Mouse (Mus musculus) heart, adult 2 months (tissue): ENCODE results near the gene Adcy6. TPM values are rescaled to one million over a fixed set of nuclear protein-coding genes. Genes with fewer than 3 reads are reported as not detected.

ENCODE experiments used
- DNase-seq, 2 experiments: peaks; one replicate each; pipeline ENCODE4 v3.0.0; 2021
- H3K27ac ChIP-seq: fragments of 200-600 bp; 2 replicates; pipeline ENCODE4 v1.8.1; 2022
- H3K27me3 ChIP-seq: fragments of 200-500 bp; 2 replicates; pipeline ENCODE4 v1.6.1; 2012; ENCODE audit warnings: mild to moderate bottlenecking, low read length, inconsistent platforms, mixed read lengths; ENCODE audit not compliant: control insufficient read depth, insufficient read depth
- H3K36me3 ChIP-seq: fragments of 200-500 bp; 2 replicates; pipeline ENCODE4 v1.6.1; 2012; ENCODE audit warnings: low read length, inconsistent platforms; ENCODE audit not compliant: control insufficient read depth, insufficient read depth
- H3K4me1 ChIP-seq: fragments of 200-500 bp; 2 replicates; pipeline ENCODE4 v1.6.1; 2011; ENCODE audit warnings: low read length; ENCODE audit not compliant: control insufficient read depth, insufficient read depth
- H3K4me3 ChIP-seq: fragments of 200-600 bp; 2 replicates; pipeline ENCODE4 v1.8.1; 2022
- H3K79me2 ChIP-seq: fragments of 200-500 bp; replicated peaks from 2 replicates; pipeline ENCODE4 v1.6.1; 2012; ENCODE audit warnings: mild to moderate bottlenecking, inconsistent platforms, low read length, moderate library complexity, mixed read lengths; ENCODE audit not compliant: control insufficient read depth, insufficient read depth
- H3K9ac ChIP-seq: fragments of 200-500 bp; 2 replicates; pipeline ENCODE4 v1.6.1; 2012; ENCODE audit warnings: low read depth, mild to moderate bottlenecking, control low read depth, inconsistent platforms, low read length, mixed read lengths
- CTCF ChIP-seq: fragments of 200-600 bp; IDR thresholded peaks from 2 replicates; pipeline ENCODE4 v1.8.1; 2022; ENCODE audit warnings: antibody characterized with exemption, mild to moderate bottlenecking, moderate library complexity
- EP300 ChIP-seq: fragments of 200-500 bp; IDR thresholded peaks from 2 replicates; pipeline ENCODE4 v1.6.1; 2011; ENCODE audit warnings: low read depth, low read length, control low read depth; ENCODE audit not compliant: insufficient read depth
- POLR2A ChIP-seq: fragments of 200-500 bp; IDR thresholded peaks from 2 replicates; pipeline ENCODE4 v1.6.1; 2011; ENCODE audit warnings: mild to moderate bottlenecking, low read depth, low read length, control low read depth; ENCODE audit not compliant: insufficient read depth
- WGBS: fragments of 180-500 bp; shearing (Covaris S2); methylation state at CpG from one replicate; pipeline ENCODE4 v1.1.7; 2018; 5-methylcytosine and 5-hydroxymethylcytosine counted together
- intact Hi-C: fragments of 180-260 bp; cut with DNase I; formaldehyde crosslinking; loops from one replicate; pipeline ENCODE4 v1.15.1; 2025
- polyA plus RNA-seq: library from polyadenylated mRNA; depleted of rRNA; stranded (reverse); fragments of >200 nt; gene quantifications from 2 replicates; pipeline ENCODE4 v1.2.3, GENCODE M21; 2012
- total RNA-seq, 2 experiments: library from RNA; stranded (reverse); gene quantifications; 2 replicates each; pipeline ENCODE4 v1.2.3; 2021

Gene Adcy6
- total and polyA plus RNA-seq, 3 experiments: 136 to 220 (median 153) TPM

DNA sequence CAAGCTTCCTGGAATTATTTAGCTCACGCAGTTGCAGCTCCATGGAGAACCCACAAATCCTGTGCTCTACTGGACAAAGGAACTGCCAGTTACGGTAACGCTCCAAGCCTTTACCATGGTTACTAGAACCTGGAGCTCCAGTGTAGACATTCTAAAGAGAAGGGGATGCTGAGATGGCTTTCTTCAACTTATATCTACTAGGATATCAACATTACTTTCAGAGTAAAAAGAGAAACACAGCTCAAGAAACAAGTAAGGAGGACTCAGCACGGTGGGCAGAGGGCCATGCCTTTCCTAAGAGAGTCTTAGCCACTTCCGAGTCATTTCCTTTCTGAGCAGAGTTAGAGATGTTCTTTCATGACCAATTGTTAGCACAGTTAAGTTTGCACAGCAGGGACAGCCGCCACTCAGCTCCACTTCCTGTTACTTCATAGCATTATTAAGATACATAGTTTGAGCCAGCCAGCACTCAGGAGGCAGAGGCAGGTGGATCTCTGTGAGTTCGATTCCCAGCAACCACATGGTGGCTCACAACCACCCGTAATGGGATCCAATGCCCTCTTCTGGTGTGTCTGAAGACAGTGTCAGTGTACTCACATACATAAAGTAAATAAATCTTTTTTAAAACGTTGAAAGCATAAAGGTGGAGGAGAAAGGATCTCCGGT, 38.9 kb downstream of the Adcy6 start, which contains the start of the genes Ccnt1 and 4930415O20Rik:
TSS of gene Ccnt1 (minus strand) at position 51 of the 666 bp plus-strand sequence.
TSS of gene 4930415O20Rik (plus strand) at position 132 of the 666 bp plus-strand sequence.
- Histone ChIP-seq H3K27ac (no peak within 1 kb of the TSS), H3K4me3 (no peak within 1 kb of the TSS), H3K27me3 (no peaks in the 10 kb centered on the region), H3K9ac (no peak within 1 kb of the TSS), H3K36me3 (peaks cover 6% of the 10 kb centered on the region; the same call in 1 of the 2 replicates), H3K4me1 (peaks cover 4% of the 10 kb centered on the region), H3K79me2 (peaks cover 2% of the 10 kb centered on the region)
- WGBS: 62% methylated on average over 10 of the region's 10 CpGs
- no peak for DNase-seq
- TF ChIP-seq CTCF (no peak), EP300 (no peak), POLR2A (no peak)
- intact Hi-C loops: no loop called here

DNA sequence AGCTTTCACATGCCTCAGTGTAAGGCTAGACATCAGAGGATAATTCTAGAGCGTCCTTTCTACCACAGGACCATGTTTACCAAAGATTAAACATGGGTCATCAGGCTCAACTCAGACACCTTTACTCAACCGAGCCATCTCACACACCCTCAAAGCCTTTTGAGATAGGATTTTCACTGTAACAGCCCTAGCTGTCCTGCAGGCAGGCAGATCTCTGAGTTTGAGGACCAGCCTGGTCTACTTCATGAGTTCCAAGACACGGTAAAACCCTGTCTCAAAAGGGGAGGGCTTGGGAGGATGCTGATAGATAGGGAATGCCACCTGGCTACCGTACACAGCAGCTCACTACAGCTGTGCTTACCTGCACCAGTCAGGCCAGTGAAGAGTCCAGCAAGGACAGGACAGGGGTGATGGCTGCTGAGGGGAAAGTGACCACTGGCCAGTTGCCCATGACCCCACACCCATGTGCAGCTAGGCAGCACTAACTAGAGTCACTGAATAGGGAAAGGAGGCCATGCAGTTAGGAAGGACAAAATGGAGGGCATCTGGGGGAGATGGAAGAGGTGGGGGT, 40.0 kb downstream of the Adcy6 start:
- Histone ChIP-seq H3K27ac (no peak overlapping the region), H3K36me3 (peaks cover 11% of the 10 kb centered on the region), H3K79me2 (peaks cover 3% of the 10 kb centered on the region), H3K9ac (no peak overlapping the region), H3K27me3 (no peaks in the 10 kb centered on the region), H3K4me3 (no peak overlapping the region), H3K4me1 (peaks cover 9% of the 10 kb centered on the region)
- TF ChIP-seq CTCF (no peak), POLR2A (no peak), EP300 (no peak)
- 81% methylated on average over 4 of the region's 4 CpGs for WGBS
- DNase-seq: no peak
- intact Hi-C loops: no loop called here

DNA sequence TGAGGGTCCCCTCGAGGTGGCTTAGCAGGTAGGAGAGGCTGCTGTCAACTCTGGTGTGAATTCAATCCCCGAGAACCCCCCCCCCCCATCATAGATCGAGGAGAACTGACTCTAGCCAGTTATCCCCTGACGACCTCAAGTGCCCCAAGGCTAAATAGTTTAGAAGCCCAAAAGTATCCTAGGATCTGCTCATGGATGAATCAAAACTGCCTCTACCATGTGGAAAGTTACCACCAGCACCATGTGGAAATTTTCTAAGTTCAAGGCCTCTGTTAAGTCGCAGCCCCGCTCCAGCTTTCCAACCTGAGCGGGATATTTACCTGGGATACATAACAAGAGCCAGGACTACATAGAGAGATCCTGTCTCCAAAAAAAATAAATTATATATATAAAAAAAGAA, 40.7 kb downstream of the Adcy6 start:
- intact Hi-C loops: no loop called here
- no peak overlapping the region for H3K4me3 ChIP-seq
- 64% methylated on average over 7 of the region's 7 CpGs for WGBS

DNA sequence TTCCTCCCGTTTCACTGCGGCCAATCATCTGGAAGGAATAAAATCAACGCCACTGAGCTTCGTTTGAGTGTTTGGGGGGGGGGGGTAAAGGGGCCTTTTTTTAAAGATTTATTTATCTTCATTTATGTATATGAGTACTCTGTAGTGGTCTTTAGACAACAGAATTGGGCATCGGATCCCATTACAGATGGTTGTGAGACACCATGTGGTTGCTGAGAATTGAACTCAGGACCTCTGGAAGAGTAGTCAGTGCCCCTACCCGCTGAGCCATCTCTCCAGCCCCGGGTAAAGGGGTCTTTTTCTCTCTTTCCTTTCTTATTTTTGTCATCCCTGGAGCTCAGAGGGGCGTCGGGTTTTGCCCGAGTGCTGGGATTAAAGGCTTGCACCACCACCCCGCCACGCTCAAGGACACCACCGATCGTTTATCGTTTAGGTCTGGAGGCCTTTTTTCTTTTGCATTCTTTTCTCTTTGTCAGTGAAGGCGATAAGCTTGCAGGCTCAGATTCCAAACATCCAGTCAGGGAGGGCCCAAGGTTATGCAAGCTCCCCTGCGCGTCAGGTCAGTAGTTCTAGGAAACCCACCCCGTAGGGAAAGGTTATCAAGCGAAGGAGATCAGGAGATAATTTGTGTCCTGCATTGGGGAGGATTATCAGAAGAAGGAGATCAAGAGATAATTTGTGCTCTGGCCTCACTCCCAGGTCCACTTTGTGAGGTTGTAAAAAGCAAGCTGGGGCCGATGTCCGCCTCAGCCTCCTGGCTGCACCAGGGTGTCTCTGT, 41.4 kb downstream of the Adcy6 start:
- Histone ChIP-seq H3K27me3 (no peaks in the 10 kb centered on the region), H3K9ac (peak overlapping the region; percentile 93), H3K79me2 (peaks cover 5% of the 10 kb centered on the region), H3K36me3 (peaks cover 15% of the 10 kb centered on the region), H3K4me3 (peak overlapping the region; percentile 89), H3K4me1 (peaks cover 10% of the 10 kb centered on the region), H3K27ac (peak overlapping the region; percentile 94)
- DNase-seq: no peak
- 8% methylated on average over 22 of the region's 22 CpGs for WGBS
- no peak for TF ChIP-seq EP300
- TF ChIP-seq POLR2A: no peak
- TF ChIP-seq CTCF: no peak
- intact Hi-C loops: no loop called here

More for the DNA sequence above, 40.7 kb downstream of the Adcy6 start:
- peaks cover 5% of the 10 kb centered on the region for H3K79me2 ChIP-seq
- peaks cover 10% of the 10 kb centered on the region for H3K4me1 ChIP-seq
- no peak overlapping the region for H3K9ac ChIP-seq
- no peak for DNase-seq
- H3K27me3 ChIP-seq: no peaks in the 10 kb centered on the region
- H3K27ac ChIP-seq: no peak overlapping the region
- no peak for TF ChIP-seq EP300
- no peak for TF ChIP-seq CTCF
- TF ChIP-seq POLR2A: no peak
- H3K36me3 ChIP-seq: peaks cover 15% of the 10 kb centered on the region

DNA sequence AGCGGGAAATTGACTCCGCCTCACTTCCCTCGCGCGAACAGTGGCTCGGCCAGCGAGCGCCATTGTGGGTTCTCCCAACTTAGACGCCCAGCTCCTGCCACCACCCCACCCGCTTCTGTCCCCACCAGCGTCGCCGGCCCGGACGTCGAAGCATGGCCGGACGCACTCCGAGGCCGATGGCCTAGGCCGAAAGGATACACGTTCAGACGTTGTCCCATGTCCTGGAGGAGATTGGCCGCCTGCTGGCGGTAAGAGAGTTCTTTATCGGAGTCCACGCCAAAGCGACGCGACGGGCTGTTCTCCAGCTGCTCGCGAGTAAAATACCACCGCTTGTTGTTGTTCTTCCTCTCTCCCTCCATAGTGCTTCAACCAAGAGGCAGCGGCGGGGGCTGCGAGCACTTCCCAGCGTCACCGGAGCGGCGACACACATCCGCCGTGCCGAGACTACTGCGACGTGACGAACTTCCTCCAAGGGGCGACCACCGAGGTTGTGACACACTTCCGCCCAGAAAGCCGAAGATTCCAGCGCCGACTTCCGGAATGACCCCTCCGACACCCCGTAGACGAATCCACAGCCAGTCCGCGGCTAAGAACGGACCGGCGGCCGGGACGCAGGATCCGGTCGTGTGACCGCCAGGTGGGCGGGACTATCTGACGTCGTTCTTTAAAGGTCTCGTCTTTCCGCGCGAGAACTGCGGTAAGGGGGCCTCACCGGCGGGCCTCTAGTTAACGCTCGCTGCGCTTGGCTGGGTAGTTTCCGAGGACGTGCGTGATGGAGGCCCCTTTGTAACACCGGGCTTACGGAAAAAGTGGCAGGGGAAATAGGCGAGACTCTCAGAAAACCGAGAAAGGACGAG, 42.4 kb downstream of the Adcy6 start:
- TF ChIP-seq POLR2A (peak; percentile 96), EP300 (peak; percentile 75), CTCF (peak; percentile 67)
- WGBS: under 1% methylated on average over 88 of the region's 88 CpGs

More for the DNA sequence above, 42.4 kb downstream of the Adcy6 start:
- peaks cover 20% of the 10 kb centered on the region for H3K36me3 ChIP-seq
- intact Hi-C loops: loop anchor here (2.0 kb wide), 2 partner anchors 33 to 57 kb away; partner anchors contain the start of gene Kansl2
- no peaks in the 10 kb centered on the region for H3K27me3 ChIP-seq
- peak; percentile 100 for DNase-seq
- H3K27ac ChIP-seq: peak overlapping the region; percentile 96
- peak overlapping the region; percentile 89 for H3K4me3 ChIP-seq
- H3K79me2 ChIP-seq: peaks cover 6% of the 10 kb centered on the region
- peaks cover 10% of the 10 kb centered on the region for H3K4me1 ChIP-seq
- H3K9ac ChIP-seq: peak overlapping the region; percentile 93
